Mouse (Mus musculus): ENCODE data around the gene Ccdc38.

Gene Ccdc38

DNA sequence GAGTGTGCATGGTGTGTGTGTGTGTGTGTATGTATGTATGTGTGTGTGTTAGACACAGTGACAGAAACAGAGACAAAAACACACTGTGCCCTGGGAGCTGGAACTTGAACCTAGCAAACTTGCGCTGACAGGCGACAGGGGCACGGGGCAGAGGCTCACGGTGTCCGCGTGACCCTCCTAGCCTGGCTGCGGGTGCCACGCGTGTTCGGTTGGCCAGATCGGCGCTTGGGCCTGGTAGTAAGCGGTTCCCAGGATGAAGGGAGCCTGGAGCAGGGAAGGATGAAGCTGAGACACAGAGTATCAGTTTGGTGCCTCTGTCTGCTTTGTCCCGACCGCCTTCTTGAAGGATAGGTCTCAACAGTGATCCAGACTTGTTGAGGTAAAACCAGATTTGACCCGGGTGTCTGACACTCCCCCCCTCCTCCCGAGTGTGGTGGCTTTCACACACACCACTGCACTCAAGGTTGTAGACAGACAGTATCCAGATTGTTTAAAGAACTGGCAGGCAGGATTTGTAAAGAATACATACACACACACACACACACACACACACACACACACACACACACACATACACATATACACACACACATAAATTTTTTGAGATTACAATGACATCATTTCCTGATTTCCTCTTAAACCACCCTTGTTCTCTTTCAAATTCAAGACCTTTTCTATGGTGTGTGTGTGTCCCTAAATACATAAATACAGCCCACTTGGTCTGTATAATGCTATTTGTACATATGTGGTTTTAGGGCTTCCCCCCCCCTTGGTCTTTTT lies at the start of gene Ccdc38:
TSS of gene Ccdc38 (plus strand) at position 202 of the 780 bp plus-strand sequence.
- no peak for DNase-seq

DNA sequence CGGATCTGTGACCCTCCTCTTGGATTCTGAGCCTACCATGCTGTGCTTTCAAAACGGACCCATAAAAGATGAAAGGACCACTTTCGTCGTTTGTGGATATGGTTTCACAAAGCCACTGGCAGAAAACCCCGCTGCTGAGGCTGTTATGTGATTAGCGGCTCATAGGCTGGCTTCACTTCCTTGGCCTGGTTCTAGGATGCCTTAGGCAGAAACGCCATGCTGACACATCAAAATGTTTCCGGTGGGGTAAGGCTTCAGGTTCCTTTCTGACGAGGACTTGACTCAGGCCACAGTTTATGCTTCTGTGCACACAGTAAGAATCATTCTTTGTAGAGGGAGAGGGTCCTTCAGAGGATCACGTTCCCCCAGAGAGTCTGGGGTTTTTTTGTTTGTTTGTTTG lies 39.6 kb upstream of the Ccdc38 start:
- DNase-seq = no peak

DNA sequence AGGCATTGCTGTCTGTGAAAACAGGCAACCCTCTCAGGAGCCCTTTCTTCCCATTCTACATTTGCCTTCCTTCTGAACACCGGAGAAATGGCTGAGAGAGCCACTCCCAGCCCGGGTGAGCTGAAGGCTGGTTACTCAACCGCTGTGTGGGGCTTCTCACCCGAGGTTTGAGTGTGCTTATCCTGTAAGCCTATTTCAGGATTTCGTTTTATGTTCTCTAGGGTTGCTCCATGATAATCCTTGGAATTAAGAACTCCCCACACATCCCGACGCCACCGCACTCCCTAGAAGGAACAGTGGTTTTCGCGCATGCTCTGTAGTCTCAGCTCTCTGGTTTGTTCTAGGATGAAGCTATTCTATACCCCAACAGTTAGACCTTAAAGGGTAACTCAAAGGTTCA lies 39.1 kb upstream of the Ccdc38 start:
- no peak for DNase-seq

DNA sequence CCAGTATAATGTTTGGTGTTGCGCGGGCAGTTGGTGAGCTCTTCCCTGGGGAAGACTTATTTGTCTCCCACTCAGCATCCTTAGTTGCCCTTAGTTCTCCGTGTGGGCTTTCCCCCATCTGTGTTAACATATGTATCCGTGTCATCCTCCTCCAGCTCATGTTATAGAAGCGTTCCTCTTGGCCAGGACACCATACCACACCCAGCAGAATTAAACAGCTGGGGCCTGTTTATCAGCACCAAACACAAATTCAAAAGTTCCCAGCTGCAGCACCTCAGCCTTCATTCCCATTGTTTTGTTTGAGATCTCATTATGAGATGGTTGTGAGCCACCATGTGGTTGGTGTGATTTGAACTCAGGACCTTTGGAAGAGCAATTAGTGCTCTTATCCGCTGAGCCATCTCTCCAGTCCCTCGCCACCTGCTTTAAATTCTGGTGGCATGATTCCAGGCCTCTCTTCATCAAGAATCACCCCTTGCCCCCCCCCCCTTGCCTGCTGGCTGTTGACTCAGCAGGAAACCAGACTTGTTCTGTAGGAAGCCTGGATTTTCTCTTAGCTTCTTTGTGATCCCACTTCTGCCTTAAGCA lies 32.0 kb upstream of the Ccdc38 start:
- no peak for DNase-seq

DNA sequence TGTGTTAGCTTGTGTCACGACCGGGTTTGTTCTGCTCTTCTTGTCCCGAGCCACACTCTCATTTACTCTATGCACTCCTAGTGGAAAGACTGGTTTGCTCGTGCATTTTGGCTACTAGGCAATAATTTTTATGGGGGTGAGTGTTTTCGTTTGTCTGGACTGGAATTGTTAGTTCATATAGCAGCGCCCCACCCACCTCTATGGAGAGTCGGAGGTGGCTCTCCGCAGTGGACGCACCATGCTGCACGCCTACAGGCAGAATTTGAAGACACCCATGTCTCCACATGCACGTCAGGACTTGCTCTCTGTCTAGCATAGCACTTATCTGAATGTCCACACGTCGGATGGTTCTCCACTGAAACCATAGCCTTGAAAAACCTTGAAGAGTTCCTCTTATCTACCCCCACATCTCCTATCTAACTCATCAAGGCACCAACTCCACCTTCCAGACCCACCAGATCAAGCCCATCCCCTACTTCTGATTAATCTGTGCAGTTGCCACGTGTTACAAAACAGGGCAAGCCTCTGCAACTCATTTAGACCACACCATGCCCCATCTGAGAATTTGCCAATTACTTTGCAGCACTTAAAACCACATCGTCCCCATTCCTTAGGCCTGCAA lies 30.8 kb upstream of the Ccdc38 start:
- no peak for DNase-seq

DNA sequence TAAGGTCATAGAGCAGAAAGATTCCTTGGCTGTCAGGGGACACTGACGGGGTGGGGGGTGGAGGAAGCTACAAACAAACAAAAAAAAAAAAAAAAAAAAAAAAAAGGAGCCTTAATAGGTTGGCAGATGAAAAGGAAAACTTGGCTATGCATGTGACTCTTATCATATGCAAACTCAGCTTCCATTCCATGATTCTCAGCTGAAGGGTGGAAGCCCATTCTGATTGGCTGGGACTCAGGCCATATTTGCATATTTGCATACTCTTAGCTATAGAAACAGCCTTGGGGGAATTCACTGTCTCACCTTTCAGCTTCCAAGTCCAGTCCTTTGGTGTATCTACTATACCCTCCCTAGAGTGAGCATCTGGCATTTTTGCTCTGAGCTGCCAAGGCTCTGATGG lies 25.0 kb upstream of the Ccdc38 start:
- DNase-seq = no peak

DNA sequence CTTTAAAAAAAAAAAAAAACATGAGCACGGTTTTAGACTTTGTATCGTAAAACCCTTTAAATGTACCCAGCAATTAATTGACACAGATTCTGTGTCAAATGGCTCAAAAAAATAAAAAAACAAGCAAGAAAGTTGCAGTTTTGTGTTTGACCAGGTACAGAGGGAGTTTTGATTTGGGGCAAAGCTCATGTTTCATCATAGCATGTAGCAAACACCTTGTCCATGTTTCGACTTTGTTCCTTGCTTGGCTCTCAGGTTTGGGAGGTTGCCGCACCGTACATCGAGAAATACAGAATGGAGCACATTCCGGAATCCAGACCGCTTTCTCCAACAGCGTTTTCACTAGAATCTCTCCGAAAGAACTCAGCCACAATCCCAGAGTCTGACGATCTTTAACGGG lies 24.5 kb upstream of the Ccdc38 start:
- DNase-seq = no peak

DNA sequence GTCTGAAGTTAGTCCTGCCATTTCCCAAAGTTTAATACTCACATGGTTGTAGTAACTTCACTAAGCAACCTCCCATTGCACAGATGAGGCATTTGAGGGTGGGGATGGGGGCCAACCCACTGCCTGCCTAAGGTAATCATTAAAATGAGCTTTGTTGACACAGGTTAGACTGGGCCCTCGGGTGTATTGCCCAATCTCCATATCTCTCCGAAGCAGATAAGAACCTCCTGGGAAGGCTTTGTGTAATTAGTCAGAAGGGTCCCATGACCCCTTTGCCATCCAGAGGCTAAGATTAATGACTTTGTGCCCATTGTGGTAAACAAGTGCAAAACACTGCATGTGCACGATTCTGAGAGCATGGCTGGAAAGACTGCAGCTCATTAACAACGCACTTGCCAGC lies 22.7 kb upstream of the Ccdc38 start:
- no peak for DNase-seq

DNA sequence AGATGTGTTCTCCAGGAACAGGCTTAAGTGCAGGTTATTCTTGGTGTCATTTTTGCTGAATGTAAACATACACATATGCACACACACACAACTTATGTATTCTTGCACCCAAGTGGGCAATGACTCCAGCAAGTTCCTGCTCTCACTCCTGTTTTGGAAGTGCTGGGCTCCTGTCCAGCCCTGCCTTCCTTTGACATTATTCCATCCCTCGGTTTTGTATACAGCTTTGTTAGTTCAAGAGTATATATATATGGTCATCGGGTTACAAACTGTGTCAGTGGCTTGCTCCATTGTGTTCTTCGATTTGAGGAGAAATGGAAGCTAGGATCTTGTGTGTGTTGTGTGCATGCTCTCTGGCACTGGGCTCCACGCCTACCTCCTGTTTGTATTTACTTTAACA lies 22.2 kb upstream of the Ccdc38 start:
- no peak for DNase-seq

DNA sequence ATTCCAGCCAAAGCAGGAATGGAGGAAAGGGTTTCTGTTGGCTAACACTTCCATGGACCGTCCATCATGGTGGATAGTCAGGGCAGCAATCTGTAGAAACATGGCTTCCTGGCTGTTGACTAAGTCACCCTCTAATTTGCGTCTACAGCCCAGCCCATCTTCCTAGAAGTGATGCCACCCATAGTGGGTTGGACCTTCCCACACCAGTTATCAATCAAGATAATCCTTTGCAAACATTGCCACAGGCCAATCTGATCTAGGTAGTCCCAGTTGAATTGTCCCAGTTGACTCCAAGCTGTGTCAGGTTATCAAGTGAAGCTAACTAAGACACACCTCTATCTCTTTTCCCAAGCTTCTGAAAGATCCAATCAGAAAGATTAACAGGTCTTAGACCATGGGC lies 21.8 kb upstream of the Ccdc38 start:
- no peak for DNase-seq

DNA sequence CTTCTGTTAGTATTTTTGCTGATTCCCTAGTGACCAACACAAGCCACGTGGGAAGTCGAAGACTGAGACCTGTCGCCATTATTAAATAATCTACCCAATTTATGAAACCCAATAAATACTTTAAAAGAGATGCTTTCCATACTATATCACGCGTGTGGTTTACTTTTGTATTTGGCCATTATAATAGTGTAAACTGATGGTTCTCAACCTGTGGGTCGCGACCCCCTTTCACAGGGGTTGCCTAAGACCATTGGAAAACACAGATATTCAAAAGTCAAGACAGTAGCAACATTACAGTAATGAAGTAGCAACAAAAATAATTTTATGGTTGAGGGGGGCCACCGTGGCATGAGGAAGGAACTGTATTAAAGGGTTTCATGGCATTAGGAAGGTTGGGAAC lies 21.3 kb upstream of the Ccdc38 start:
- no peak for DNase-seq

DNA sequence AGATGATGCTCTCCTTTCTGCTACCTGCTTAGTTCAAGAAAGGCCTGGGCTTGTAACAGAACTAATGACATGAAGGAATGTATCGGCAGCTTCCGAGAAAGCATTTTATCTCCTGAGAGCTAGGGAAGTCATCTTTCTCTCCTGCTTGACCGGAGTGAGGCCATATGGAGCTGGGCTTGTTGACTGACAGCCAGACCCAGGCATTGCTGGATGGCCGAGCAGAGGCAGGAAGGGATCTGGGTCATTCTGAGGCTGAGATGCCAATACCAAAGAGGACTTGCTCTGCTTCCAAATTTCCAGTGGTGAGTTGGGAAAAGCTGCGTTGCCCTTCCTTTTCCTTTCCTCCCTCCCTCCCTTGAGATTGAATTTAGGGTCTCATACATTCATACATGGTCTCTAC lies 20.7 kb upstream of the Ccdc38 start:
- no peak for DNase-seq

DNA sequence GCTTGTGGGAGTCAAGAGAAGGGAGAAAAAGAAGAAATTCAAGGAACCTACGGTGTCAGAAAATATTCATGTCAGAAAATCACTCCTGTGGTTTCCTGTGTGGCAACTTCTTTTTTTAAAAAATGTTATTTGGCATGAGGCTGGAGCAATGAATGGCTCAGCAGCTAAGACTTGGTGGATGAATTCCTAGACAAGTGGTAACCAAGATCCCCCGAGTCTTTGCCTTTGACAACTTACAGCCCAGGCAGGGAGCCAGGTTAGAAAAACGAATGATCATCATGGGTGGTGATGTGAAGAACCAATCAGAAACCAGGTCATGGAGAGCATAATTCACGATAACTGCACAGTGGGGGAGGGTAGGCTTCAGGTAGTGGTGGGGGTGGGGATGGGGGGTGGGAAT lies 19.4 kb upstream of the Ccdc38 start:
- no peak for DNase-seq

DNA sequence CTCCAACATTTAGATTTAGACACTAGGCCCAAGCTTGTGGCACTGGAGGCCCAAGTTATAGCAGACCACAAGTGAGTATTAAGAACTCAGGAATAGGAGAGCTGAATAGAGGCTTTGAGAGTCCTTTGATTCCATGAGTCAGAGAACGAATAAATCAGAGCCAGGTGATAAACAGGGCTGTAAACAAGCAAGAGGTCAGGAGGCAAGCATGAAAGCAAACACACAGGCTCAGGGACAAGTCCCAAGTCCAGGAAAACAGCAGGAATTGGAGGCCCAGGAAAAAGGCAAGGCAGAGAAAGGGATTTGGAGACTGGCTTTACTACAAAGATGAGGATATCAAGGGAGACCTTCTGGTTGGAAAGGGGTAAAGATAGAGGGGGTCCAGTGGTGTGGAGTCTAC lies 15.1 kb upstream of the Ccdc38 start:
- DNase-seq = no peak

DNA sequence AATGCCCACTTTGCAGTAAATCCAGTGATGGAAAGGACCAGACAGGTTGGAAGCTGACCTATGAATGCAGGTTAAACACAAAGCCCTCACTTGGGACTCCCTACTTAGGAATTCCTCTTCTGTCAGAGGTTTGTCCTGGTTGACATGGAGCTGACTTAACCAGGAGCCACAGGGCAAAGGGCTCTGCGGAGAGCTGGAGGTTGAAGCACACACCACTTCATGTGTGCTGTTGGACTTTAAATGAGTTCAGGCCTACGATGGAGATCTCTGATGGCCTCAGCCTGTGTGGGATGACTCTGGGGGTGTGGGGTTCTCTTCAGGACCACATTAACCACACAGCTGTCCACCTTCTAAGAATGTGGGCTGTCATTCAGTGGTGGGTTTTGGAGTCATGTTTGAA lies 2.1 kb upstream of the Ccdc38 start:
- no peak for DNase-seq

DNA sequence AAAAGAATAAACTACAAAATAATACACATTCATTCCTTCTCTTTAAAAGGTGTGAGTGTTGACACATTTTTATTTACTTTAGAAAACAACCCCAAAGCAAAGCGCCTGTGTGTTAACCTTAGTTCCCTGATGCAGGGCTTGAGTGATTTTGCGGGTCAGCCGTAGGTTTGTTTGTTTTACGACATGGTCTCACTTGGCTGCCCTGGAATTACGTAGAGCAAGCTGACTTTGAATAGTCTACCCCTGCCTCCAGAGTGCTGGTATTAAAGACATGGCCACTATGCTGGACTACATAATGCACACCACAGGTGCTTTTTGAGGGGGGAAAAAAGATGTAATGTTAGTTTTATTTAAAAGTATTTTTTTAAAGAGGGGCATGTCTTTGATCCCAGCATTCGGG lies 1.6 kb upstream of the Ccdc38 start:
- DNase-seq = peak; percentile 29

DNA sequence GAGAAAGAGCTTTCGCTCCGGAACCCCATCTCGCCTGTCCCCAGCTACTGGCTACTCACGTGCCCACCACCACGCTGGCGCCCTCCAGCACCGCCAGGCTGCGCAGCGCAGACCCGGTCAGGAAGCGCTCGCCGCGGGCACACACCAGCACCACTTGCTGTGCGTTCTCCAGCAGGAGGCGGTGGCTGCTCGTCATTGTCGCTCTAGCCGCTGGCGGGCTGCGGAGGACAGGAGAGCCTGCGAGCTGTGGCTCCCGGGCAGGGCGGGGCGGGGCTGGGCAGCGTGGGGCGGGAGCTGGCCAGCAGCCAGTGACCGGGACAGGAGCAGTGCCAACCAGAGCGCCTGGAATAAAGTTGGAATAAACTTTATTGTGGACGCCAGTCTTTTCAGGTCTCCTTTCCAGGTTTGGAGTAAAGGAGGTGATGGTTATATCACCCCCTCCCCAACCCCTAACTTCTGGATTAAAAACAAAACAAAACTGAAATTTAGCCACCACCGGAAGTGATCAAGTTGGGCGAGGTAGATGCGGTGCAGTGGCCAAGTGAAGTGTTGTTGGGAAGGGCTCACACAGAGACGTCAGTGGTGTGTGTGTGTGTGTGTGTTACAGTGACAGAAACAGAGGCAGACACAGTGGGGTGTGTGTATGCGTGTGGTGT lies 529 bp upstream of the Ccdc38 start, which contains the start of gene Amdhd1:
TSS of gene Amdhd1 (minus strand) at position 259 of the 656 bp plus-strand sequence.
- peak; percentile 75 for DNase-seq

DNA sequence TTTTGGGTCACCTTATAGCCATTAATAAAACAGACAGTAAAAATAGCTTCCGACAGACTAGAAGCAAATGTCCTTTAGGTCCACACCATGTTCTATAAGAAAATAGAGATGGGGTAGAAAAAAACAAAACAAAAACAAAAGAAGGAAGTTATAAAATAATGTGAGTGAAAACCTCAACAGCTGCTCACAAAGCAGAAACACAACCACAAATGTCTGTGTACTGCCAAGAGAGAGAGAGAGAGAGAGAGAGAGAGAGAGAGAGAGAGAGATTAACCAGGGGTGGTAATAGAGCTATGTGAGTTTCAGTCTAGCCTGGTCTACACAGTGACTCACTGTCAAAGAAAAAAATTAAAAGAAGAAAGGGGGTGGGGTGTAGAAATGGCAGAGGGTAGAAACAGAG lies 1.2 kb downstream of the Ccdc38 start:
- no peak for DNase-seq

DNA sequence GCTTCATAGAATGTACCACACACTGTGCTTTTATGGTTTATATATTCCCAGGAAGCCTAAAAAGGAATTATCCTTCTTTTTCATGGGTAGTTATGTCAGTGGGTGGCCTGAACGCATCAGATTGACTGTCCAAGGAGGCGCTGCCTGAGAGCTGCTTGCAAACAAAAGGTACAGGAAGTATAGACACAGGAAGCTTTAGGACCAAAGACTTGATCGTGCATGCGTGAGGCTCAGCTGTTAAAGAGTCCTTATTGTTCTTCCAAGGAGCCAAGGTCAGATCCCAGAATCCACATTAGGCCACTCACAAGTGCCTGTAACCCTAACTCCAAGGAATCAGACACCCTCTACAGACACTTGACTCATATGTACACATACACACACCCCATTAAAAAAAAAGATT lies 1.9 kb downstream of the Ccdc38 start:
- no peak for DNase-seq

DNA sequence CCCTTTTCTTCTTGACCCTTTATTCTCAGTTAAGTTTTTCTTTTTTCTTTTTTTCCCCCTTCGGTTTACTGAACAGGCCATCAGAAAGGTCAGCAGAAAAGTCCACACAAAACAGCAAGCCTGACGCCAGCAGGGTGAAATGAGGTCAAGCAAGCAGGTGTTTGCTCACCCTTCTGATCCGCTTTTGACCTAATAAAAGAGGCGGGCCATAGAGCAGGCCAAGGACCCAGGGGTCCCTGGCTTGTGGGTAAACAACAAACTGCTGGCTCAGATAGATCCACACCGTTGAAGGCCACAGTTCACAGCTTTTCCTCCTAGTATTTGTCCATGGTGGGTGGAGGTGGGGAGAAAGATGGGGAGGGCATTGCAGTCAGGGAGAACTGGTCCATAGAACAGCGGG lies 2.7 kb downstream of the Ccdc38 start:
- DNase-seq = peak; percentile 13

DNA sequence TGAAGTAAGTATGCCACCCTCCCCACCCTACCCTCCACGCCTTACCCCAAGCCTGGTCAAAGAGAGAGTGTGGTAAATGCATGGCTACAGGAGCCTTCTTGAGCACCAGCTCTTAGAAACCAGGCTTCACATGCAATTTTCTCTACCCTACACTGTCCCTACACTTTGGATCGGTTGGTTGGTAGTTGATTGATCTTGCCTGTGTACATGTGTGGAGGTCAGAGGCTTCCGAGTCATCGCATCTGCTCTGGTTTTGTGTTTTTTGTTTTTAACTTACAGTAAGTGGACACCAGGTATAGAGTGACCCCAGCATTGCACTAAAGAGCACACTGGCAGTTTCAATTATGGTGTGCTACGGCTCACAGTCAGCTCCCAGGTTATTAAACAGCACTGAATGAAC lies 3.7 kb downstream of the Ccdc38 start:
- DNase-seq = no peak

DNA sequence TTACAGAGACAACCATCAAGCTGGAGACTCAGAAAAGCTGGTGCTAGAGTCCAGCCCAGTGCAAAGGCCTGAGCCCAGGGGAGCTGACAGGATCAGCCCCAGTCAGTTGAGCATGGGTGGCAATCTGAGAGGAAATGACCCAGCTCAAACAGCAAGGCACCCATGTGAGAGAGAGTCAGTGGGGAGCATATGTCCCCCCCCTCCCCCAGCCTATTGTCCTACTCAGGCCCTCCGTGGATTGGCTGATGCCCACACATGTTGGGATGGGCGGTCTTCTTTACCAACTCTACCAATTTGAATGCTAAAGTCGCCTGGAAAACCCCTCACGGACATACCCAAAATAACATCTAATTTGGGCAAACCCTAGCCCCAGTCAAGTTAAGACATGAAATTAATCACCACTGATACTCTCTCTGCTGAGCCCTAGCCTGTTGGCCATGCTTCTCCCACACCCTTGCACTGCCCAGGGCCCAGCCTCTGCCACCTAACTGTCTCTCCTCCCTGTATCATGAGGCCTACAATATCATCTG lies 7.4 kb downstream of the Ccdc38 start:
- no peak for DNase-seq

DNA sequence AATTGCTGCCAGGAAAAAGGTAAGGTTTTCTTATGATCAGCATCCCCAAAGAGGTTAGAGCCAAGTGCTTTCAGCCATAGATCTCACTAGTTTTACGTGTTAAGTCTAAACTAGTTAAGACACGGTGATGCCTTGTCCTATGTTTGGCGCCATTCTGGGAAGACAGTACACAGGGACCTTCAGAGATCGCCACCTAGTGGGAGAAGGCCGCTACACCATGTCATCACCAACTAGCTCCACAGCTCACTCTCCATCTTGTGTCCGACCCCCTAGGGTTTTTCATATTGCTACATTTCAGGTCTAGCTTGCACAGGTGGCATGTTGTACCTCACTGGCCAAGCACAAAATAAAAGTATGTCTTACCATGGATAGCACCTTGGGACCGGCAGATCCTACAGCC lies 8.6 kb downstream of the Ccdc38 start:
- DNase-seq = peak; percentile 76

DNA sequence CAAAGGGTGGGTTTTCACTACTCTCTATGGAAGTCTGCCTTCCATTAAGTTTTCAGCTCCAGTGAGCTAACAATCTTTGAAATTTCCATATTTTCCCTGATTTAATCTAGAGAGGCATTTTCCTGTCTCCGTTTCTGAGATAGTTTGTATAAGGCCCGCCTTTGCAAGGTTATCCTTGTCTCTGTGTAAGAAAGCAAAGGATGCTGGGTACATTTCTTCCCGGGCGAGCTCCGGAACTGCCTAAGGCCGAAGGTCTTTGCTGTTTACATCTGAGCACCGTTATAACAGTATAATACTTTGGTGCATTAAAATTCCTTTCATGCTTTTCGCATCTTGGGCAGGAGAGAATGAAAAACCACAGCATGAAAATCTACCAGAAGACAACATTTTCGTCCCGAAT lies 9.4 kb downstream of the Ccdc38 start:
- no peak for DNase-seq

Measured in kidney, adult 9 months (tissue).